Mouse (Mus musculus) small intestine, adult 2 months (tissue): ENCODE measurements around the gene Sowahb.

Source experiments
- CTCF ChIP-seq: fragments of 200-500 bp; IDR thresholded peaks from 2 replicates; pipeline ENCODE4 v1.5.1; 2012; ENCODE audit warnings: low read depth, mild to moderate bottlenecking, control low read depth, inconsistent platforms, low read length, moderate library complexity, mixed read lengths; ENCODE audit not compliant: insufficient replicate concordance, insufficient read length; ENCODE audit errors: extremely low read depth
- POLR2A ChIP-seq: fragments of 200-500 bp; IDR thresholded peaks from 2 replicates; pipeline ENCODE4 v1.6.1; 2012; ENCODE audit warnings: low read depth, mild to moderate bottlenecking, control low read depth, inconsistent platforms, low read length, moderate library complexity

- TF ChIP-seq POLR2A (peak; percentile 83), CTCF (no peak)
These were observed 48.2 kb upstream of the Sowahb start, which contains the start of gene Sept11 for GRCm38 (mm10) chr5:93092857-93093622.
